Mouse (Mus musculus) E14TG2a.4 (cell line): ENCODE results near the gene Oprl1.

Experiments used
- CTCF ChIP-seq: conservative IDR thresholded peaks from 2 replicates; pipeline ENCODE4 v1.5.1; 2014; ENCODE audit warnings: low read length
- NANOG ChIP-seq: IDR thresholded peaks from 2 replicates; pipeline ENCODE4 v1.6.1; 2014; ENCODE audit warnings: borderline replicate concordance, low read length, mixed read lengths
- POU5F1 ChIP-seq: IDR thresholded peaks from 2 replicates; pipeline ENCODE4 v1.6.1; 2014; ENCODE audit warnings: low read length, borderline replicate concordance

GRCm38 (mm10) chr2:181680716-181681117 is 34.1 kb upstream of the Oprl1 start:
- TF ChIP-seq CTCF, result no peak
- TF ChIP-seq POU5F1, result no peak
- no peak for TF ChIP-seq NANOG
